Comparison of ENCODE assay signal across 11 mouse cellular contexts in the genomic region with DNA sequence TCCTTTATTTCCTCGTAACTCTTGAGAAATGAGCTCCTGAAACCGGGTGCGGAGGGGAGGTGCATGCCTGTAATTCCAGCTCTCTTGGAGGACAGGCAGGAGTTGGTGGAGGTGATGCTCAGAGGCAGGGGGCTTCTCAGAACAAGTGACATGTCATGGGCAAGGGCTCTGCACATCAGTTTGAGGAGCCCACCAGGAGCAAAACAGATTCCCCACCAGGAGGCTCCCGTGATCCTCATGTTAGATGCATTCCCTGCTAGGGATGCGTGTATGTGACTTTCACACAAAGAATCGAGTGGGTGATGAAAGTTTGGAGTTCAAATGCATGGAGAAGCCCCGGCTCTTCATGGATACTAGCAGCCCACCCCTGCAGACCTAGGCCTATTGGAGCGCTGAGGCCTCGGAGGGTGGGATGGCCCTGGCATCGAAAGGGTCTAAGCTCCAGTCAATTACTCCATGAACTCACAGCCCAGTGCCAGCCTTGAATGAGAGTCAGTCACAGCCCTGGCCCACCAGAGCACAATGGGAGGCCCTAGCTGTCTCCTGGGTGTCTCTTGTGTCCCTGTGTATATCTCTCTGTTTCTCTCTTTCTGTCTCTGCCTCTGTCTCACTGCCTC.
DNase-seq lines count a peak whose midpoint lies in the region; ATAC-seq lines count a peak whose summit lies in the region.
"Had no signal": no experiment of that assay in that cellular context is flagged by ENCODE, and none has a peak within 500 bp of the region (broad histone marks: within the 10 kb centered on the region; RNA-seq: fewer than 3 reads in every experiment).

No protein-coding gene starts in this region.

- 0 out of 2 replicates have a peak overlapping the region, but pooled peaks have one; percentile 24 for H3K4me2 ChIP-seq in lung, embryonic 15.5 days
- peak overlapping the region; percentile 43; the same call in 1 of the 2 replicates for H3K4me2 ChIP-seq in forebrain, embryonic 11.5 days (ENCODE audit: low read depth, low read length, severe bottlenecking)
- no peak overlapping the region; the same call in 1 of the 2 replicates for H3K4me2 ChIP-seq in intestine, embryonic 16.5 days (ENCODE audit: low read depth, low read length)
- peak overlapping the region; percentile 17; the same call in 1 of the 2 replicates for H3K4me2 ChIP-seq in stomach, embryonic 14.5 days (replicated peaks; ENCODE audit: low read depth, low read length)

- H3K4me1 ChIP-seq in lung, embryonic 15.5 days, result no peaks in the 10 kb centered on the region
- peaks cover 8% of the 10 kb centered on the region for H3K4me1 ChIP-seq in forebrain, embryonic 11.5 days (replicated peaks; ENCODE audit: control insufficient read depth, insufficient read depth, low read length)
- H3K4me1 ChIP-seq in intestine, embryonic 16.5 days (ENCODE audit: control insufficient read depth, insufficient read depth, low read length), result 0 out of 2 replicates have a peak, but pooled peaks cover 4% of the 10 kb centered on the region
- H3K4me1 ChIP-seq in stomach, embryonic 14.5 days (ENCODE audit: control insufficient read depth, insufficient read depth, low read length), result 0 out of 2 replicates have a peak, but pooled peaks cover 3% of the 10 kb centered on the region

- intact Hi-C loops in heart, postnatal 10 days (cut with DNase I), result no loop called here

- 35% methylated on average over 10 of the region's 10 CpGs for WGBS in lung, embryonic 15.5 days
- WGBS in forebrain, embryonic 11.5 days, result 23% methylated on average over 10 of the region's 10 CpGs
- 36% methylated on average over 10 of the region's 10 CpGs for WGBS in intestine, embryonic 16.5 days
- 33% methylated on average over 10 of the region's 10 CpGs for WGBS in stomach, embryonic 14.5 days

- H3K27ac ChIP-seq in lung, embryonic 15.5 days, result no peak overlapping the region
- H3K27ac ChIP-seq in forebrain, embryonic 11.5 days (ENCODE audit: low read depth, low read length), result peak overlapping the region; percentile 43; the same call in 1 of the 2 replicates
- no peak overlapping the region for H3K27ac ChIP-seq in intestine, embryonic 16.5 days (ENCODE audit: low read length)
- no peak overlapping the region for H3K27ac ChIP-seq in stomach, embryonic 14.5 days (ENCODE audit: low read length)

- no peaks in the 10 kb centered on the region for H3K36me3 ChIP-seq in lung, embryonic 15.5 days
- H3K36me3 ChIP-seq in forebrain, embryonic 11.5 days (ENCODE audit: control insufficient read depth, insufficient read depth, low read length), result no peaks in the 10 kb centered on the region
- H3K36me3 ChIP-seq in intestine, embryonic 16.5 days (ENCODE audit: control insufficient read depth, insufficient read depth, low read length), result no peaks in the 10 kb centered on the region
- H3K36me3 ChIP-seq in stomach, embryonic 14.5 days (ENCODE audit: control insufficient read depth, insufficient read depth, low read length), result no peaks in the 10 kb centered on the region

- no peak for ATAC-seq in lung, embryonic 15.5 days (ENCODE audit: borderline replicate concordance, extremely low read depth, low FRiP score, low TSS enrichment)
- ATAC-seq in forebrain, embryonic 11.5 days (replicated peaks; ENCODE audit: low FRiP score), result peak; percentile 56; the same call in 1 of the 2 replicates
- ATAC-seq in intestine, embryonic 16.5 days, result no peak
- no peak; the same call in 1 of the 2 replicates for ATAC-seq in stomach, embryonic 14.5 days (ENCODE audit: insufficient number of reproducible peaks, insufficient read depth, low FRiP score, low read depth)
- no peak for ATAC-seq in megakaryocyte, adult 5-6 weeks (ENCODE audit: poor library complexity, severe bottlenecking)

- no peaks in the 10 kb centered on the region; the same call in 1 of the 2 replicates for H3K27me3 ChIP-seq in lung, embryonic 15.5 days
- H3K27me3 ChIP-seq in forebrain, embryonic 11.5 days (ENCODE audit: control insufficient read depth, insufficient read depth, low read length), result peaks cover 3% of the 10 kb centered on the region; the same call in 1 of the 2 replicates
- H3K27me3 ChIP-seq in intestine, embryonic 16.5 days (replicated peaks; ENCODE audit: control insufficient read depth, insufficient read depth, low read length), result 0 out of 2 replicates have a peak, but pooled peaks cover 4% of the 10 kb centered on the region
- H3K27me3 ChIP-seq in stomach, embryonic 14.5 days (ENCODE audit: control insufficient read depth, insufficient read depth, low read length), result no peaks in the 10 kb centered on the region

- H3K4me3 ChIP-seq in lung, embryonic 15.5 days, result no peak overlapping the region
- H3K4me3 ChIP-seq in forebrain, embryonic 11.5 days (ENCODE audit: low read depth, low read length), result no peak overlapping the region
- no peak overlapping the region for H3K4me3 ChIP-seq in intestine, embryonic 16.5 days (ENCODE audit: low read length)
- no peak overlapping the region for H3K4me3 ChIP-seq in stomach, embryonic 14.5 days (ENCODE audit: low read depth, low read length)
- H3K4me3 ChIP-seq: megakaryocyte, embryonic 14.5 days had no signal

- H3K9me3 ChIP-seq in lung, embryonic 15.5 days, result no peaks in the 10 kb centered on the region
- no peaks in the 10 kb centered on the region for H3K9me3 ChIP-seq in forebrain, embryonic 11.5 days (ENCODE audit: control insufficient read depth, low read length)
- H3K9me3 ChIP-seq in intestine, embryonic 16.5 days (ENCODE audit: control insufficient read depth, low read length), result no peaks in the 10 kb centered on the region
- H3K9me3 ChIP-seq in stomach, embryonic 14.5 days (ENCODE audit: control insufficient read depth, low read depth, low read length), result no peaks in the 10 kb centered on the region

- H3K9ac ChIP-seq in lung, embryonic 15.5 days, result no peak overlapping the region
- peak overlapping the region; percentile 42; the same call in 1 of the 2 replicates for H3K9ac ChIP-seq in forebrain, embryonic 11.5 days (ENCODE audit: low read length)
- H3K9ac ChIP-seq in intestine, embryonic 16.5 days (ENCODE audit: low read depth, low read length), result 0 out of 2 replicates have a peak overlapping the region, but pooled peaks have one; percentile 1
- no peak overlapping the region for H3K9ac ChIP-seq in stomach, embryonic 14.5 days (replicated peaks; ENCODE audit: low read depth, low read length)

- no peak for DNase-seq in lung, postnatal 14 days
- peak; percentile 64 for DNase-seq in forebrain, embryonic 11.5 days (ENCODE audit: low spot score)
- DNase-seq in thymus, postnatal 36 days, result no peak
- no peak for DNase-seq in heart, postnatal 10 days
- DNase-seq: adrenal gland, postnatal 25 days; kidney, adult 11 months had no signal

Comparison
In these comparisons a context has a peak if more than half of its experiments do, and no peak if none do; other contexts are left out.
1. H3K9ac ChIP-seq: peak in forebrain, embryonic 11.5 days (single experiment) and intestine, embryonic 16.5 days (single experiment); none in lung, embryonic 15.5 days (single experiment) and stomach, embryonic 14.5 days (single experiment).